Mouse (Mus musculus) limb, embryonic 11.5 days (tissue): ENCODE results near the gene Wdr73. TPM values are rescaled to one million over a fixed set of nuclear protein-coding genes. Genes with fewer than 3 reads are reported as not detected.

ENCODE experiments used
- ATAC-seq: fragments of 200-750 bp; cut with Nextera tagmentation; 2 replicates; pipeline ENCODE4 v1.8.0; 2017; ENCODE audit warnings: low read depth; ENCODE audit not compliant: insufficient number of reproducible peaks, low FRiP score, low TSS enrichment
- DNase-seq: peaks from one replicate; pipeline ENCODE4 v3.0.0-alpha.2; 2015; ENCODE audit warnings: low spot score
- H3K27ac ChIP-seq: fragments of 300-500 bp; sonication (generic); replicated peaks from 2 replicates; pipeline ENCODE4 v1.5.1; 2014; ENCODE audit warnings: low read depth, mild to moderate bottlenecking, low read length
- H3K27me3 ChIP-seq: fragments of 300-500 bp; sonication (generic); 2 replicates; pipeline ENCODE4 v1.6.1; 2014; ENCODE audit warnings: mild to moderate bottlenecking, low read length, mixed read lengths; ENCODE audit not compliant: control insufficient read depth, insufficient read depth
- H3K36me3 ChIP-seq: fragments of 300-500 bp; sonication (generic); 2 replicates; pipeline ENCODE4 v1.6.1; 2014; ENCODE audit warnings: mild to moderate bottlenecking, low read length, moderate library complexity, mixed read lengths; ENCODE audit not compliant: control insufficient read depth, insufficient read depth
- H3K4me1 ChIP-seq: fragments of 300-500 bp; sonication (generic); 2 replicates; pipeline ENCODE4 v1.6.1; 2014; ENCODE audit warnings: low read length, mixed read lengths; ENCODE audit not compliant: control insufficient read depth, insufficient read depth
- H3K4me2 ChIP-seq: fragments of 300-500 bp; sonication (generic); 2 replicates; pipeline ENCODE4 v1.6.1; 2014; ENCODE audit warnings: low read depth, mild to moderate bottlenecking, moderate library complexity; ENCODE audit not compliant: severe bottlenecking
- H3K4me3 ChIP-seq: fragments of 300-500 bp; sonication (generic); 2 replicates; pipeline ENCODE4 v1.5.1; 2014; ENCODE audit warnings: low read depth, low read length
- H3K9ac ChIP-seq: fragments of 300-500 bp; sonication (generic); 2 replicates; pipeline ENCODE4 v1.6.1; 2014; ENCODE audit warnings: mild to moderate bottlenecking, low read length
- H3K9me3 ChIP-seq: fragments of 300-500 bp; sonication (generic); 2 replicates; pipeline ENCODE4 v1.6.1; 2016; ENCODE audit warnings: low read length; ENCODE audit not compliant: control insufficient read depth
- WGBS: fragments of 180-500 bp; shearing (Covaris S2); extraction: QIAGEN DNeasy Blood & Tissue Kit; methylation state at CpG from one replicate; pipeline ENCODE4 v1.1.7; 2014; 5-methylcytosine and 5-hydroxymethylcytosine counted together
- polyA plus RNA-seq: library from polyadenylated mRNA; unstranded; fragments of >200 nt; fragmentation: Nextera tagmentation; extraction: Ambion mirVana; gene quantifications from 2 replicates; pipeline ENCODE4 v1.2.1, GENCODE M21; 2014

Gene Wdr73
- polyA plus RNA-seq, 1 experiment from 2014 or later = 41.3 TPM

DNA sequence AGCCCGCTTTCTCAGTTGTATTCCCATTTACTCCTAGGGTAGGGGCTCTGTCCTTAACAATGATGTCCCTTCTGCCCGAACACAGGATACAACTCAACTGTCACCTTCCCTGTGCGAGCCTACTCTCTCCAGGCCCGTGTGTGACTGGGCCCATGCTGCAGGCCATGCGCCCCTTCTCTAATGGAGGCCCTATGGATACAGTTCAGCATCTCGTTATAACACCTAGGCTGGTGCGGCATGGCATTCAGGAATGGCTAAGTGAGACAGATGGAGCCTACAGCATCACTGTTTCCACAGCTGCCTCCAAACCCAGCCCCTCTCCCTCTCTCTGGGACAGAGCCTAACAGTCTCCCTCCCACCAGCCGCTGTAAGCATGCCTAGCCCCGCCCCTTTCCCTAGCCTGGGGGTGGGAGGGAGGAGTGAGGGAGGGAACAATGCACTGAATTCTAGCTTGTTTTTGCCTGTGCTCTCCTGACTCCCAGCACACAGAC, 12.0 kb downstream of the Wdr73 start:
- WGBS = 45% methylated on average over 9 of the region's 9 CpGs
- DNase-seq (peak; percentile 86), ATAC-seq (peak; percentile 88)
- H3K27me3 ChIP-seq = no peaks in the 10 kb centered on the region
- no peak overlapping the region for H3K4me3 ChIP-seq
- peak overlapping the region; percentile 59; the same call in 1 of the 2 replicates for H3K27ac ChIP-seq
- H3K4me1 ChIP-seq = 0 out of 2 replicates have a peak, but pooled peaks cover 4% of the 10 kb centered on the region
- no peak overlapping the region; the same call in 1 of the 2 replicates for H3K4me2 ChIP-seq
- H3K9me3 ChIP-seq = no peaks in the 10 kb centered on the region
- H3K36me3 ChIP-seq = peaks cover 16% of the 10 kb centered on the region
- peak overlapping the region; percentile 37; the same call in 1 of the 2 replicates for H3K9ac ChIP-seq

DNA sequence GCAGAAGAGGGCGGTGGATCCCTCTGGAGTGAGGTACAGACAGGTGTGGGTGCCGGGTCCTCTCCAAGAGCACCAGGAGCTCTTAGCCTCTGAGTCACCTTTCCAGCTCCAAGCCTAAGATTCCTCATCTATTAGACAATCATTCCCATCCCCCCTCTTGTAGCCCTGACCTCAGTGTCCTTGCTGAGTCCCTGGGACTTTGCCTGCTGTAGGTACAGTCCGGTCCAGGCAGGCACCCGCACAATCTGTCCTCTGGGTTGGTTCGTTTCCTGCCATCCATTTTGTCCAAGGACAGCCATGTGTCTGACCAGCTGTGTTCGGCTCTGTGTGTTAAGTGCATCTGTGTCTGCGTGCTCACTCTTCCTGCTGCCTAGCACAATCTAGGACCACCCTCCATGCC, 12.5 kb downstream of the Wdr73 start:
- Histone ChIP-seq H3K4me3 (no peak overlapping the region), H3K4me2 (no peak overlapping the region), H3K9me3 (no peaks in the 10 kb centered on the region), H3K27ac (peak overlapping the region; percentile 59; the same call in 1 of the 2 replicates), H3K4me1 (0 out of 2 replicates have a peak, but pooled peaks cover 4% of the 10 kb centered on the region), H3K27me3 (no peaks in the 10 kb centered on the region), H3K9ac (no peak overlapping the region), H3K36me3 (peaks cover 15% of the 10 kb centered on the region)
- ATAC-seq (no peak), DNase-seq (no peak)
- WGBS = 75% methylated on average over 7 of the region's 7 CpGs

DNA sequence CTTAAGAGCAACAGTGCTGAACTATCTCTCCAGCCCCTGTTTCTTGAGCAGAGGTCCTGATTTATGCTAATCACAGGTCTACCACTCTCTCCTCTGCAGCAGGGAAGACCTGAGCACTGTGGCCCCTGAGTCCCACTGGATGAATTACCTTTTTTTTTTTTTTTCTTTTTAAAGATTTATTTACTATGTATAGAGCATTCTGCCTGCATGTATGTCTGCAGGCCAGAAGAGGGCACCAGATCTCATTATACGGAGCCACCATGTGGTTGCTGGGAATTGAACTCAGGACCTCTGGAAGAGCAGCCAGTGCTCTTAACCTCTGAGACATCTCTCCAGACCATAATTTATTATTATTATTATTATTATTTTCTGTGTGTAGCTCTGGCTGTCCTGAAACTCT, 15.4 kb downstream of the Wdr73 start:
- WGBS = 17% methylated on average over 1 of the region's 1 CpGs
- H3K4me2 ChIP-seq = no peak overlapping the region
- no peak overlapping the region for H3K4me3 ChIP-seq
- no peak overlapping the region for H3K27ac ChIP-seq
- H3K9ac ChIP-seq = no peak overlapping the region
- H3K27me3 ChIP-seq = 0 out of 2 replicates have a peak, but pooled peaks cover 2% of the 10 kb centered on the region
- ATAC-seq = no peak
- no peaks in the 10 kb centered on the region for H3K36me3 ChIP-seq
- no peak for DNase-seq
- H3K4me1 ChIP-seq = 0 out of 2 replicates have a peak, but pooled peaks cover 4% of the 10 kb centered on the region
- no peaks in the 10 kb centered on the region for H3K9me3 ChIP-seq

DNA sequence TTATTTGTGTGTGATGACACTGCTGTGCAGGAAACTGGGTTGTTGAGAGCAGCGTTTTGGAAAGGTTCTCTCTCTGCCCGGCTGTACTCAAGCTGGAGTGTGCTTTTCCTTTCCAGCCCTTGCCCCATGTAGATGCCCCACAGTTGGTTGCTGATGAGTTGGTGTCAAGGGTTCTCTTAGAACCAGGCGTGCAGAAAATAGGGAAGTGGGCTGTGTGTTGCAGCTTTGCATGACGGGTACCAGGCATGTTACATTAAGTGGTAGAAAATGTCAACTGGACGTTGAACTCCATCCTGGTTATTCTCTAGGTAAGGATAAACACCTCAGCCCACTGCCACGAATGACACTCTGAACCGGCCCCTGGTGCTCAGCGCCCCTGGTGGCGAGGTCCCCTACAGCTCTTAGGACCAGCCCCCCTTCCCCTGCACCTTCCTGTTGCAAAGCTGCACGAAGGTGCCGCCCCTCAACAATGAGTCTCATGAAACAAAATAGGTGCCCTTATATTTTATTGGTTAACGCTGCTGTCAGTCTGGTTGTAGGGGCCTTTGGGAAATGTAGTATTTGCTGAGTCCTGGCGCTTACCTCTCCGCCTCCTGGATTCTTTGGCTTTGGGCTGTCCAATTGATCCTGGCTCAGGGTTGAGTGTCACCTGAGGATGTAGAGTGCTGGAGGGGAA, 18.1 kb downstream of the Wdr73 start:
- H3K4me3 ChIP-seq = 0 out of 2 replicates have a peak overlapping the region, but pooled peaks have one; percentile 6
- DNase-seq = peak; percentile 72
- ATAC-seq = peak; percentile 72

DNA sequence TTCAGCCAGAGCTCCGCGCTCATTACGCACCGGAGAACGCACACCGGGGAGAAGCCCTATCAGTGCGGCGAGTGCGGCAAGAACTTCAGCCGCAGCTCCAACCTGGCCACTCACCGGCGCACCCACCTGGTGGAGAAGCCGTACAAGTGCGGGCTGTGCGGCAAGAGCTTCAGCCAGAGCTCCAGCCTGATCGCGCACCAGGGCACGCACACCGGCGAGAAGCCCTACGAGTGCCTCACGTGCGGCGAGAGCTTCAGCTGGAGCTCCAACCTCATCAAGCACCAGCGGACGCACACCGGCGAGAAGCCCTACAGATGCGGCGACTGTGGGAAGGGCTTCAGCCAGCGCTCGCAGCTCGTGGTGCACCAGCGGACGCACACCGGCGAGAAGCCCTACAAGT, 25.3 kb downstream of the Wdr73 start:
- DNase-seq (peak; percentile 26), ATAC-seq (no peak)
- Histone ChIP-seq H3K9me3 (no peaks in the 10 kb centered on the region; the same call in 1 of the 2 replicates), H3K27me3 (no peaks in the 10 kb centered on the region), H3K9ac (no peak overlapping the region), H3K4me3 (no peak overlapping the region), H3K27ac (no peak overlapping the region), H3K36me3 (peaks cover 34% of the 10 kb centered on the region), H3K4me2 (no peak overlapping the region), H3K4me1 (no peaks in the 10 kb centered on the region)
- 46% methylated on average over 37 of the region's 37 CpGs for WGBS

More for the DNA sequence above, 18.1 kb downstream of the Wdr73 start:
- 0 out of 2 replicates have a peak, but pooled peaks cover 2% of the 10 kb centered on the region for H3K27me3 ChIP-seq
- H3K9me3 ChIP-seq = no peaks in the 10 kb centered on the region
- no peaks in the 10 kb centered on the region for H3K4me1 ChIP-seq
- no peaks in the 10 kb centered on the region; the same call in 1 of the 2 replicates for H3K36me3 ChIP-seq
- H3K9ac ChIP-seq = no peak overlapping the region
- peak overlapping the region; percentile 20; the same call in 1 of the 2 replicates for H3K4me2 ChIP-seq
- no peak overlapping the region for H3K27ac ChIP-seq
- WGBS = 25% methylated on average over 14 of the region's 14 CpGs

DNA sequence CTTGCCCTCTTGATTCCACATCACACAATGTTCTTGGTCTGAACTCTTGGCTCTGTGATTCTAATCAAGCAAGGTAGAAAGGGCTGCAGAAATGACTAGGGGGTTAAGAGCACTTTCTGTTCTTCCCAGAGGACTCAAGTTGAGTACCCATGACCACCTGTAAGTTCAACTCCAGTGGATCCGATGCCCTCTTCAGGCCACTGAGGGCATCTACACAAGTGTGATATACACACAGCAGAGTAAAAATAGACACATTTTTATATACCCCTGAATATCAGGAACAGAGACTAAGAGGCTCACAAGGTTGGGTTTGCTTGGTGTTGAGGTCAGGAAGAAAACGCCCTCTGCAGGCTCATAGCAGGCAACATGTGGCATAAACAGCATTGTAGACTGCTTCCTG, 27.4 kb downstream of the Wdr73 start:
- Histone ChIP-seq H3K9me3 (no peaks in the 10 kb centered on the region; the same call in 1 of the 2 replicates), H3K4me1 (no peaks in the 10 kb centered on the region), H3K27me3 (no peaks in the 10 kb centered on the region), H3K4me2 (no peak overlapping the region), H3K27ac (no peak overlapping the region), H3K9ac (no peak overlapping the region), H3K4me3 (no peak overlapping the region), H3K36me3 (peaks cover 44% of the 10 kb centered on the region)
- WGBS = 98% methylated on average over 2 of the region's 2 CpGs
- ATAC-seq (no peak), DNase-seq (no peak)

DNA sequence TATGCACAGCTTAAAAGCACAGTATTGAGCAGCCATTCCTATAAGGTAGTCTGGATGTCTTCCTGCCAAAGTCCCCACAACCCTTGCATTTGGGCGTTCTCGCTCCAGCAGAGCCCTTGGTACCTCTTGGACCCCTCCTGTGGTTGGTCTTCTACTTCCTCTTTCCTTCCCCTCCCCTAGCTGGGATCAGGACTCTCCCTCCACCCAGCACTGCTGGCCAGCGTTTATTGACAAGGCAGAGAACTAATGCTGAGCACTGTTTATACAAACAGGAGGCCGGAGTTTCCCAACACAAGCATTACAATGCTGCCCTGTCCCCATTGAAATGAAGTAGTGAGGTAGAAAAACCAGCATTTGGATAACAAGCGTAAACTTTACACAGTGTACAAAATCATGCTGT, 28.0 kb downstream of the Wdr73 start:
- Histone ChIP-seq H3K9ac (no peak overlapping the region), H3K4me2 (no peak overlapping the region)

DNA sequence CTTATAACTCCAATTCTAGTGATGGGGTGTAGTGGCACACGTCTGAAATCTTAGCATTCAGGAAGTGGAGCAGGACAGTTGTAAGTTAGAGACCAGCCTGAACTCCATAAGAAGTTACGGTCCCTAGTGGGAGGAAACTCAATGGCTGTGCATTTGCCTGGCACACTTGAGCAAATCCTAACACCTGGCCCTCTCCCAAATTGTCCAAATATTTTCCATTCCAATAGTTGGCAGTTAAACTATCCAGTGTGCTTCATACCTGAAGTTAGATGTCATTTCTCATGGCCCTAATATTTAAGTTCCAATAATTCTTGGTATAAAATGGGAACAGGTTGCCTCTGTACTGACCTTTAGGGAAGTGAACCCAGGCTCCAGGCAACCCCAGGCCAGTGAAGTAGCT, 32.4 kb downstream of the Wdr73 start:
- Histone ChIP-seq H3K9me3 (no peaks in the 10 kb centered on the region; the same call in 1 of the 2 replicates), H3K27ac (no peak overlapping the region), H3K27me3 (no peaks in the 10 kb centered on the region), H3K9ac (no peak overlapping the region), H3K36me3 (peaks cover 43% of the 10 kb centered on the region), H3K4me2 (no peak overlapping the region), H3K4me3 (no peak overlapping the region), H3K4me1 (no peaks in the 10 kb centered on the region)
- WGBS = 94% methylated on average over 2 of the region's 2 CpGs
- no peak for DNase-seq
- no peak for ATAC-seq

More for the DNA sequence above, 28.0 kb downstream of the Wdr73 start:
- Histone ChIP-seq H3K9me3 (no peaks in the 10 kb centered on the region; the same call in 1 of the 2 replicates), H3K27ac (no peak overlapping the region), H3K36me3 (peaks cover 50% of the 10 kb centered on the region), H3K4me1 (no peaks in the 10 kb centered on the region), H3K4me3 (no peak overlapping the region), H3K27me3 (no peaks in the 10 kb centered on the region)
- ATAC-seq (no peak), DNase-seq (no peak)
- WGBS = 87% methylated on average over 5 of the region's 5 CpGs
